Mouse (Mus musculus) 416B (cell line): ENCODE data around the gene Ksr2.

Source experiments
- DNase-seq: peaks from one replicate; pipeline ENCODE4 v3.0.0; 2011; ENCODE audit warnings: low read depth

Ksr2 gene

GRCm38 (mm10) chr5:117523010-117523409 is 109.2 kb downstream of the Ksr2 start:
- no peak for DNase-seq

DNA sequence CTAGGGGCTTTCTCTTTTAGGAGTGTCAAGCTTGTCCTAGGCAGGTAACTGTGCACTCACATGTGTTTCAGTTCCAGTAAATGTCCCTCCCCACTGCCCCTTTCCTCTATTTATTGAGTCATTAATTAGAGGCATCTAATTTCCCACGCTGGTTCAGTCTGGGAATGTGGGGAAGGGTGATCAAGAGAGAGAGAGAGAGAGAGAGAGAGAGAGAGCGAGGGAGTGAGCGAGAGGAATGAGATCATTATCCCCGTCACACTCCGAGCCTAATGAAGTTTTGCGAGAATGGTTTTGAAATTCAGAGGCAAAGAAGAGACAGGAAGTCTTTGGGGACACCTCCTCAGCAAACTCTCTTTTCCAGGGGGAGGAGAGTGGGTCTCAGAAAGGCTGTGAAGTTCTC is 117.2 kb downstream of the Ksr2 start:
- no peak for DNase-seq

DNA sequence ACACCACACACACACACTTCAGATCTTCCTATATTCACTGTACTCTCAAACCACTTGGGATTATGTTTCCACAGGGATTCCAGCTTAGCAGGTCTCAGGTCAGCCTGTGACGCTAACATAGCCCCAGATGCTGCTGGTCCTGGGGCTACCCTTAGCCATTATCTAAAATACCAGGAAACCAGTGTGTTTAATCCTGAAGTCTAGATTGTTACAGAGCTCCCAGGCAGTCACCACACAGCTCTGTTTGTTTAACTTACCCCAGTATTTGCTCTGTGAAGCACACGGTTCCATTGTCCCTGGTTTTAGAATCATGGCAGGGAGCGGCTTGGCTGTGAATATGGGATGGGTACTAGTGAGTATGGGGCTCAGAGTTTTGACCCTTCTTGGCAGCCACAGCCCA is 125.4 kb downstream of the Ksr2 start:
- no peak for DNase-seq

- DNase-seq, result no peak
Observed at GRCm38 (mm10) chr5:117541654-117542053, 127.9 kb downstream of the Ksr2 start.

DNA sequence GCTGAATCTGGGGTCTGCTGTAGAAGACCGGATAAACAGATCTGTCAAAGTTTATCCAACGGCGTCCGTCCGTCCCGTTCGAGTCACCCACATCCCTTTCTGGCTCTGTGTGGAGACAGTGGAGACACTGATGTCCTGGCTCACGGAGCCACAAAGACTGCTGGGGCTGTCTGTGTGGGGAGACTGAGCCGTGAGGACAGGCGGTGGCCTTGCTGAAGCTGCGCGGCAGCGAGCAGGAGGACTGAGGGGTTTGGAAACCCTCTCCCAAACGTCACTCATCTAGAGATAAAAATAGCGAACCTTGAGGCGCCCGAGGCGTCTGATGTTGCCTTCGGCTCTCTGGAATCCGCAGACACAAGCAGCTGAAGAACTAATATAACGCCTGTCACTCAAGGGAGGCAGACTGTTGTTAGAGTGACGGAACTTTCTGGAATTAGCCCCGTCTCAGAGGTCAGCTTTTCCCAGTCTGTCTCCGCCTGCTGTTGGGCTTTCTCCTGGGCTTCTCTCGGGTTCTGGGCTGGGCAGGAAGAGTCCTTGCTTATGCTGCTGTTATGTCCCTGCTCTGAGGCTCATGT is 133.0 kb downstream of the Ksr2 start:
- DNase-seq, result no peak

DNA sequence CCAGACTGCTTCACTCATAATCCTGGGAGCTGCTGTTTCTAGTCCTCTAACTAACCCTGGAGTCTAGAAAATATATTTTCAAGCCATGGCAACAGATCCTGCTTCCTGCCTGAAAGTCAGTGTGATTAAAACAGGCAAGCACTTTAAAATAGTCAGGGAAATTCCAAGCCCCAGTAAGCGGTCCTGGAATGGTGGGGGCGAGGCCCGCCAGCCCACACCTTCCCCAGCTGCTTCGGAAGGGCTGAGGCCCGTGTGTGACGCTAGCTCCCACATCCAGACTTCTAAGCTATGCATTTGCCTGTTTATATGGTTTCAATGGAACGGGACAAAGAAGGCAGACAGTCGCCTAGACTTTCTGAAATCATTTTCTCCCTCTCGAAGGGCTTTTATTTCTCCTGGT is 137.2 kb downstream of the Ksr2 start:
- no peak for DNase-seq

DNA sequence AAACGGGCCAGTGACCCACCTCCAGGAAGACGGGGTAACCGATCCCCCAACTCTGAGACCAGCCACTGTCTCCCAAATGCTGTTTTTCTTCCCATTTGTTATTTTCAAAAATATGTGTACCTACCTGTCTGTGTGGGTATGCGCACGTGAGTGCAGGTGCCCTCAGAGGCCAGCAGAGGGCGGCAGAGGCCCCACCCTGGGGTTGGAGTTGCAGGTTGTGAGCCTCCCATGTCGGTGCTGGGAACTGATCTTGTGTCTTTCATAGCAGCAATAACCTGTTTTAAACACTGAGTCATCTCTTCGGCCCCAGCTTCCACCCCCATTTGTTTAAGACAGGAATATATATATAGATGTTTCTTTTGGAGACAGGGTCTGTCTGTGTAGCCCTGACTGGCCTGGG is 138.3 kb downstream of the Ksr2 start:
- DNase-seq, result no peak

DNA sequence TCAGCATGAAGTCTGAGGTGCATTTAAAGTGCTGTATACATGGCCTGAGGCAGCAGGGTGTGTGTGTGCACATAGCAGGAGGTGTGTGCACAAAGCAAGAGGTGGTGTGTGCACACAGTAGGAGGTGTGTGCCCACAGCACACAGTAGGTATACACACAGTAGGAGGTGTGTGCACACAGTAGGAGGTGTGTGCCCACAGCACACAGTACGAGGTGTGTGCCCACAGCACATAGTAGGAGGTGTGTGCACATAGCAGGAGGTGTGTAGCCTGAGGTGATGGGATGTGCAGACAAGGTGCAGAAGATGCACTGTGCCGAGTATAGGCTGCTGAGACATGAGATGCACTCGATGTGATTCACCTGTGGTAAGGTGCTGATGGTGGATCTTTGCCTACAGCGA is 140.7 kb downstream of the Ksr2 start:
- no peak for DNase-seq

DNA sequence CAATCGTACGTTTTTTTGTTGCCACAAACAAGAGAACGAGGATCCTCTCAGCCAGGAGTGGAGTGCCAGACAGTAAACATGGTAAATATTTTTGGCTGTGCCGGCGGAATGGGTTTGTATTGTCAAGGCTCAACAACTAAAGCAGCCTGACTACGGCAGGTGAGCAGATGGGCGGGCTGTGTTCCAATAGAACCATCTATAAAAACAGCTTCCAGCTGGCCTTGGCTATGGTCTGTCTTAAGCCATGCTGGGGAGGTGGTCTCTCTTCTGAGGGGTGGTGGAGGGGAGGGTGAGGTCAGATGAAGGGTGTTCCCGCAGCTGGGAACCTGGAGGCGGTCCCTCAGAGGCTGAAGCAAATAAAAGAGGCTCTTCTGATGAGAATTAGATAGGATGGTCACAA is 142.8 kb downstream of the Ksr2 start:
- no peak for DNase-seq

DNA sequence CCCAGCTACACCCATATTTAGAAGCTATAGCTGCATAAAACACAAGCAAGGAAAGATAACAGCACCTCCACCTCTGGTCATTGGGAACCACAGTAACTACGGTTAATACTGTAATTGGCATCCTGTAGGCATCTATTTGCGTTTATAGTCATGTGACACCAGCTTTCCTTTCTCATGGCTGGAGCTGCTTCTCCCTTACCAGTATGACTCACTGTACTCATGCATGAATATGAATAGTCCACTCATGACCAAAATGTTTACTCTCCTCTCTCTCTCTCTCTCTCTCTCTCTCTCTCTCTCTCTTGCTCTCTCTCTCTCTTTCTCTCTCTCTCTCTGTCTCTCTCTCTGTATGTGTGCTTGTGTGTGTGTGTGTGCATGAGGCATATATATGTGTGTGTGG is 147.3 kb downstream of the Ksr2 start:
- DNase-seq, result no peak

- DNase-seq, result no peak
Observed at GRCm38 (mm10) chr5:117566051-117566665, 152.4 kb downstream of the Ksr2 start.

DNA sequence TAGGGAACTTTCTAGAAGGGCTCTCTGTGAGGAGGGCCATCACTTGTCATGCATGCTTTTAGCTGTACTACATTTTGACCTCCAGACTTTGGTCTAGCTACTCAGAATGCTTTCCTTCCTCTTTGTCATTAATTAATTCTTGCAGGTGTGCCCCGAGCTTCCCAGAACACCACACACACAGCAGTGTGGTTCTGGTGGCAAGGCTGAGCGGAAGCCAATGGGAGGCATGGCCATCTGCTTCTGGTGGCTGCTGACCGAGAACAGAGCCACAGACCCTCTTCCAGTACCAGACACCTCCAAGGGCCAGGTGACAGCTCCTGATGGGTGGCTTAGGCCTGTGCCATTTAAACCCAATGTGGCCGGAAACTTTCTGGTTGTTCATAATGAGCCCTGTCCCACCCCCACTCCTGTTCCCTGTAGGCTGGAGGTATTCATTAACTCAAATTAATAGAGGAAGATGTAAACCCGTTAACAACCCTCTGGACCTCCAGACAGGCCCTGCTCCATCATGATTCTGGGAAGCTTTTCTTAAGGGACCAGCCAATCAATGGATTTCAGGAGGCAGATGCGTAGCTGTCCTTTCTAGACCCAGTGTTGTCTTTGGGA is 155.5 kb downstream of the Ksr2 start:
- no peak for DNase-seq

DNA sequence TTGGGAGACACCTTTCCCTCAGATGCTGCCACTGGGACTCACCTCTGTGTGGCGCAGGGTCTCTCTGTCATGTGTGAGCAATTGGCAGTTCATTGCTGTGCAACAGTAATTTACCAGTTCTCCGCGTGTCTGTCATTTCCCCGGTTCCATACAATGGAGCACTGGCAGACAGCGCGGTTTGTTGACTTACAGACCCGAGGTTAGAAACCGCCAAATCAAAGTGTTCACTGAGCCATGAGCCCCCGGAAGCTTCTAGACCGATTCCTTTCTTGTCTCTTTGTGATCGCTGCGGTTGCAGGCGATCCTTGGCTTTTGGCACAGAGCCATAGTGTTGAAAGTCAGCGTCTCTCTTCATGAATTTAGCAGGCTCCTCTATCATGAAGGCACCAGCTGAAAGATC is 158.6 kb downstream of the Ksr2 start:
- DNase-seq, result no peak

DNA sequence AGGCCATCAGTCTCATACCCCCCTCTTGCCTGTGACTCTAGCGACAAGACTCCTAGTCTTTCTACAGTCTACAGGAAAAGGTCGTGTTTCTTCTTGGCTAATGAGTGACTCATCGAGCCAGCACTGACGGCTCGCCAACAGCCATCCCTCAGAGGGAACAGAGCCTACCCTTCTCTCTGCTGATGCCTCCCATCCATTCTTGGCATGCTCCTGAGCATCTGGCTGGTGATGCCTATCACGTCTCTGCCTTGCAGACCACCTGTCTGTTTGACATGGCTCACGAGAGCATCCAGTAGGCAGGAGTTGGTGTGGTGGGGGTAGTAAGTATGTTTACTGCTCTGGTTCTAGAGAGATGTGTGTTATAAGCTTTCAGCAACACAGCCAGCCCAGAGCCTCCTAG is 161.1 kb downstream of the Ksr2 start:
- peak; percentile 21 for DNase-seq

DNA sequence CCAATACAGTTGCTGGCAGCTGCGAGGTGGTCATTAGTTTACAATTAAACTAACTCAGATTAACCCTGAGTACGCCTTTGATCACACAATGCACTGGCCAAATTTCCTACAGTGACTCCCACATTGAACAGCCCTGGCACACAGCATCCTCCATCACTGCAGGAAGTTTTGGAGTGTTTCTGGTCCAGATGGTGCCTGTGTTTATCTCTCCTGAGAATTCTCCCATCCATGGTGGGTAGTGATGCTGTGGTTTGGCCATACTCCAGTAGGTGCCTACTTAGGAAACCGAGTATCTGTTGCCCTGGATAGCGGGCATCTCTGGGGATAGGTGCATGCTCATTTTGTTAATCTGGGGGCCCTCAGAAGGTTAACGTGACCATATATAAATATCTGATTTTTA is 163.8 kb downstream of the Ksr2 start:
- no peak for DNase-seq

GRCm38 (mm10) chr5:117581711-117582110 is 167.9 kb downstream of the Ksr2 start:
- no peak for DNase-seq

DNA sequence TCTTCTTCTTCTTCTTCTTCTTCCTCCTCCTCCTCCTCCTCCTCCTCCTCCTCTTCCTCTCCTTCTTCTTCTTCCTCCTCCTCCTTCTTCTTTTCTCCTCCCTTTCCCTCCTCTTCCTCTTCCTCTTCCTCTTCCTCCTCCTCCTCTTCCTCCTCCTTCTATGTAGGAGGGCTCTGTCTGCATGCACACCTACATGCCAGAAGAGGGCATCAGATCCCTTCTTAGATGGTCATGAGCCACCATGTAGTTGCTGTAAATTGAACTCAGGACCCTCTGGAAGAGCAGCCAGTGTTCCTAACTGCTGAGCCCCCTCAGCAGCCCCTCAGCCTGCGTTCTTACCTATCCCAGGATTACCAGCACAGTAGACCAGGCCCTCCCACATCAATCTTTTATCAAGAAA is 170.6 kb downstream of the Ksr2 start:
- peak; percentile 5 for DNase-seq

- peak; percentile 38 for DNase-seq
Observed at GRCm38 (mm10) chr5:117589266-117589665, 175.5 kb downstream of the Ksr2 start.

DNA sequence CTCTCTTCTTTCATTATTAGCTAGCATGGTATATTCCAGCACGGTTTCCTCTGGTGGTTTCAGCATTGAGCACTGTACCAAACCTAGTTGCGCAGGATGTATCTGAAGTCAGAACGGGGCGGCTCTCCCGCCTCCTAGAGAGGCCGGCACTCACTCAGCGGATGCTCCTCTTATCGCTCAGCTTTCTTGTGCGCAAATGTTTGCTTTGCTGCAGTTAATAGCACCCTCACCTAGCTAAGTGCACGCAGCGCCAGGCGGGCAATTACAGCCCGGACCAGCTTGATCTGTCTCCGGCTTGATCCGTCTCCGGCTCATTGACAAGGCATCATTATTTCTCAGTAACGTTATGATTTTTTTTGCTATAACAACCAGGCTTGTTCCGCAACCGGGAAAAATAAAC is 179.5 kb downstream of the Ksr2 start:
- DNase-seq, result no peak

- DNase-seq, result no peak
Observed at GRCm38 (mm10) chr5:117596803-117597202, 183.0 kb downstream of the Ksr2 start.

DNA sequence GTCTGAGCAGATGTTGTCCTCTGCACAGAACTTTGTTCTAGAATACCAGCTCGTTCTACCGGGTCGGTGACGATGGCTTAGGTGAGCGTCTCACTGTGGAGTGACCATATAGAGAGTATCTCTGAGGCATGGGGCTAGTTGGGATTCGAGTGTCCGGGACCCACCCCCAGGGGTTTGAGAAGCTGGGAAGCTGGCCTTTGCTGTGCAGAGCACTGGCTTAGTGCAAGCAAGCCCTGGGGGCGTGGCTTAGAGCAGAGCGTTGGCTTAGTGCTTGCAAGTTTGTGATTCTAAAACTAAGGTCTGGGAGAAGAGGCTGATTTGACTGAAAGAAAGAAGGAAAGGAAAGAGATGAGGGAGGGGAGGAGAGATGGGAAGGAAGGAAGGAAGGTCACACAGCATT is 188.2 kb downstream of the Ksr2 start:
- DNase-seq, result no peak

DNA sequence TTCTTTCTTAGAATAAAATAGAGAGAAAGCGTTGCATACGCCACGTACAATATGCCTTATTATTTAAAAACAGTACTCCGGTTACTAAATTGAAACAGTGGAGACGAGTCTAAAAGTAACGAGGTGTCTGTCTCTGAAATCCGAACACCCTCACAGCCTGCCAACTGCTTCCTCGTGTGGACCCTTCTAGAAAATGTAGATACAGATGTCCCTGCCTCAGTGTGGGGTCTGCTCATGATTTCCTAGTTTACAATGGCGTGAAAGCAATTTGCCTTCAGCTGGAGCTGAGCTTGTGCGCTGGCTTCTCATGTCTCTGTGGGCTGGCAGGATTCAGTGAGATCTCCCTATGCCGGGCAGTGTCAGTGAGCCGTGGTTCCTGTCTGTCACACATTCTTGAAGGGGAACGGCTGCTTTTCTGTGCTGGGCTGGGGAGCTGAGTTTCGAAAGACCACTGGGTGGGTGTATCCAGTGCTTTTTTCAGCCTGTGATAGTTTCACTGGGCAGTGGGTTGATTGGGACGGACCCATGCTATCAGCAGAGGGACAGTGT is 194.0 kb downstream of the Ksr2 start:
- DNase-seq, result no peak

DNA sequence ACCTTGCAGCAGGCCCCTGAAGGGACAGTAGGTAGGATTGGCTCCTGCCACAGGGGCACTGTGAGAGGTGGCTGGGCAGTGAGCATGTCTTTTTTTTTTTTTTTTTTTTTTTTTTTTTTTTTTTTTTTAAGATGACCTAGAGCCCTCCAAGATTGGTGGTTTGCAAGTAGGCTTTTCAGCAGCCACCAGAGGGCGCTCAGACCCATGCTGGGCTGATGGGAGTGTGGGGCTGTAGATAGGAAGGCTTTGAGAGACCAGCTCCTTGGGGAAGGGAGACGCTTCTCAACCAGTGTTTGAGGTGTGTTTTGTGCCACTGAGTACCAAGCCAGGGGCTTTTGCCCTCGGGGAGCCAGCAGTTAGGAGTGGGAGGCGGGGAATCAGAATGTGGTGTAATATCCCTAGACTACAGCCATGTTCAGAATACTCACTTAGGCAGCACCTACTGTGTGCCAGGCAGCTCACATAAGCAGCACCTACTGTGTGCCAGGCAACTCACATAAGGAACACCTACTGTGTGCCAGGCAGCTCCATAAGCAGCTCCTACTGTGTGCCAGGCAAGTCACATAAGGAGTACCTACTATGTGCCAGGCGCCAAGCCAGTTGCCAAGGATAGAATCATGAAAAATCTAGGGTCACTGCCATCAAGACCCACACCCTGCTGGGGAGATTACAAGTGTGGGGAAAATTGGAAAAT is 200.7 kb downstream of the Ksr2 start:
- DNase-seq, result peak; percentile 76
